Mouse (Mus musculus) myocyte (in vitro differentiated cells): ENCODE measurements at regions not wholly inside any gene's neighbourhood (a gene's known extent, or its start where the extent isn't known, plus 50 kb on each side); places are given as distances from the start of the nearest gene placed in this dataset.

Source experiments
- E2F4 ChIP-seq: IDR thresholded peaks from one replicate; pipeline ENCODE4 v1.6.1; 2011; ENCODE audit warnings: mild to moderate bottlenecking, control low read depth, moderate library complexity; ENCODE audit not compliant: insufficient read depth
- POLR2A ChIP-seq: IDR thresholded peaks from one replicate; pipeline ENCODE4 v1.6.1; 2011; ENCODE audit warnings: low read depth, mild to moderate bottlenecking, control low read depth, moderate library complexity; ENCODE audit not compliant: insufficient read length

GRCm38 (mm10) chr5:28892703-28893249 lies 303.0 kb upstream of the Rnf32 start:
- TF ChIP-seq E2F4 = no peak
- no peak for TF ChIP-seq POLR2A
